Mouse (Mus musculus): Measurements from ENCODE around the gene Slc1a1. TPM values are rescaled to one million over a fixed set of nuclear protein-coding genes. Genes with fewer than 3 reads are reported as not detected.

Slc1a1 gene
- polyA plus RNA-seq, 1 experiment from 2014 or later, result 0.09 TPM

GRCm38 (mm10) chr19:28934897-28935296 is 100.0 kb downstream of the Slc1a1 start:
- H3K4me1 ChIP-seq (ENCODE audit: insufficient read depth), result no peaks in the 10 kb centered on the region
- H3K27me3 ChIP-seq (ENCODE audit: insufficient read depth, low read length), result no peaks in the 10 kb centered on the region
- no peak for DNase-seq
- no peaks in the 10 kb centered on the region for H3K9me3 ChIP-seq (ENCODE audit: low read length)
- H3K4me2 ChIP-seq (ENCODE audit: low read depth, low read length), result no peak overlapping the region
- H3K27ac ChIP-seq (ENCODE audit: low read depth), result no peak overlapping the region
- 75% methylated on average over 3 of the region's 3 CpGs for WGBS (ENCODE audit: insufficient replicate concordance)
- TF ChIP-seq CTCF (IDR thresholded peaks at IDR 0.05; ENCODE audit: low read depth), result no peak
- TF ChIP-seq EP300 (IDR thresholded peaks at IDR 0.05; ENCODE audit: low read depth), result no peak
- H3K4me3 ChIP-seq (ENCODE audit: low read depth, low read length), result no peak overlapping the region
- no peak overlapping the region for H3K9ac ChIP-seq (replicated peaks)
- H3K36me3 ChIP-seq (replicated peaks; ENCODE audit: insufficient read depth, low read length), result no peaks in the 10 kb centered on the region
- no peak for ATAC-seq

DNA sequence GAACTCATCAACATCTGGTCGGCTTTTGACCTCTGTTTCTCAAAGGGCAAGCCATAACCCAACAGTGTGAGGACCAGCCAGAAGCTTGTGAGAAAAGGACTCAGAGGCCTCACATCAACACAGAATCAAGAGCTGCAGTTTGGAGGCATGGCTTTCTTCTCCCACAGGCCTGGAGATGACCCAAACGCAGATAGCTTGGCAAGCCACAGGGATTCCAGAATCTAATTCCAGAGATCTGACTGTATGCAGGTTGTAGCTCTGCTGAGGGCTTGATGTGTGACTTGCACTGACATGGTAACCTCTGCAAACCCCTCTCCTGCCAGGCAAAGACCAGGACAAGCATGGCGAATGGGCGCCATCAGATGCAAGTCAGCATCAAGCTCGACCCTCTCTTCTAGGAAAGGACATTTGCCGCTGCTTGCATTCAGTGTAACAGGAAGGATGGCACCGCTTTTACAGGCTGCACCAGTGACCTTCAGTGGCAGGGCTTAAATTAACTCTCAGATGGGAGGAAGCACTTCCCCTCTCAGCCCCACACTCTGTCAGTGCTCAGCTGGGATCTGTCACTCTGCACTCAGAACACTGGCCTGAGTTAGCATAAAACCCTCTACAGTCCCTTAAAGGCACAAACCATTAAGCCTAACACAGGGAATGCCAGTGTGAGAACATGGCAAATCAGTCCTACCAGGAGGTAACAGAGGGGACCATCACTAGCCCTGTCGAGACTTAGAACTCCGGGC is 105.5 kb downstream of the Slc1a1 start:
- H3K4me3 ChIP-seq (ENCODE audit: low read depth, low read length), result no peak overlapping the region
- ATAC-seq, result no peak
- no peaks in the 10 kb centered on the region for H3K4me1 ChIP-seq (ENCODE audit: insufficient read depth)
- H3K27me3 ChIP-seq (ENCODE audit: insufficient read depth, low read length), result no peaks in the 10 kb centered on the region
- H3K4me2 ChIP-seq (ENCODE audit: low read depth, low read length), result no peak overlapping the region
- TF ChIP-seq CTCF (IDR thresholded peaks at IDR 0.05; ENCODE audit: low read depth), result no peak
- no peak for TF ChIP-seq EP300 (IDR thresholded peaks at IDR 0.05; ENCODE audit: low read depth)
- no peak overlapping the region for H3K9ac ChIP-seq (replicated peaks)
- DNase-seq, result no peak
- H3K9me3 ChIP-seq (ENCODE audit: low read length), result no peaks in the 10 kb centered on the region
- H3K36me3 ChIP-seq (replicated peaks; ENCODE audit: insufficient read depth, low read length), result no peaks in the 10 kb centered on the region
- 44% methylated on average over 9 of the region's 9 CpGs for WGBS (ENCODE audit: insufficient replicate concordance)
- no peak overlapping the region for H3K27ac ChIP-seq (ENCODE audit: low read depth)

DNA sequence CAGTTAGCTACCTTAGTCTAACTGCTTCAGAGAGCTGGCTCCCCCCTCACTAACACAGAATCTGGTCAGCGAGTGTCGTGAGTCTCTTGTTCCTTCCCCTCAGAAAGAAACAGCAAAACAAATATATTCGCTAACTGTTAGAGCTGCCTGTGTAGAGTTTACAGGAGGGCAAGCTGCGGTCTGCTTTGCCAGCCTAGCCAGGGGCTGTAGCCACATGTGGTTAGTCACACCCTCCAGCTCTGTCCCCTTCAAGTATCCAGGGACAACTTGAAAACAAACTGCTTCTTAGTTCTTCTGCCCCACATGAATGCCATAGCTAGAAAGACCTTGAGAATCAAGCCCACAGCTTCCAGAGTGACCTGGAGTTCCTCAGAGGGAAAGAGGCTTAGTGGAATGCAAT is 106.4 kb downstream of the Slc1a1 start:
- no peaks in the 10 kb centered on the region for H3K4me1 ChIP-seq (ENCODE audit: insufficient read depth)
- no peaks in the 10 kb centered on the region for H3K27me3 ChIP-seq (ENCODE audit: insufficient read depth, low read length)
- 57% methylated on average over 4 of the region's 4 CpGs for WGBS (ENCODE audit: insufficient replicate concordance)
- ATAC-seq (no peak), DNase-seq (no peak)
- TF ChIP-seq CTCF (IDR thresholded peaks at IDR 0.05; ENCODE audit: low read depth), result no peak
- no peak for TF ChIP-seq EP300 (IDR thresholded peaks at IDR 0.05; ENCODE audit: low read depth)
- H3K27ac ChIP-seq (ENCODE audit: low read depth), result no peak overlapping the region
- no peak overlapping the region for H3K4me2 ChIP-seq (ENCODE audit: low read depth, low read length)
- H3K36me3 ChIP-seq (replicated peaks; ENCODE audit: insufficient read depth, low read length), result no peaks in the 10 kb centered on the region
- H3K4me3 ChIP-seq (ENCODE audit: low read depth, low read length), result no peak overlapping the region
- no peaks in the 10 kb centered on the region for H3K9me3 ChIP-seq (ENCODE audit: low read length)
- no peak overlapping the region for H3K9ac ChIP-seq (replicated peaks)

- DNase-seq, result no peak
- ATAC-seq, result no peak
Measured at GRCm38 (mm10) chr19:28946782-28947181, 111.9 kb downstream of the Slc1a1 start.

DNA sequence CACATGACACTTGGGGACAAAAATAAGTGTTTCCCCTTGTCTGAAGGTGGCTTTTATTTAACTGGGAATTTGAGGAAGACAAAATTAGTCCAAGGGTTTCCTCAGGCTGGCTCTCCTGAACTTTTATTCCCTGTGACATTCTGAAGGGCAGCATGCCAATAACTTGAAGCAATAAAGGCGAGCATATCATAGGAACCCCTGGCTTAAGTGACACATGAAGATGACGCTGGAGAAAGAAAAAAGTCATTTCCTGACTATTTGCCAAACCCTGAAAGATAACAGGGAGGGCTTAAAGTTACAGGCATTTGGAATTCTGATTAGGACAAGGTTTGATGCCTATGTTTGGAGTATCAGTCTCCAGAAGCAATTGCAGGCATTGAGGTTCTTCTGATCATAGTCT is 112.5 kb downstream of the Slc1a1 start:
- DNase-seq, result no peak
- 38% methylated on average over 2 of the region's 2 CpGs for WGBS (ENCODE audit: insufficient replicate concordance)
- Histone ChIP-seq H3K27me3 (ENCODE audit: insufficient read depth, low read length) (no peaks in the 10 kb centered on the region), H3K27ac (ENCODE audit: low read depth) (no peak overlapping the region), H3K4me1 (ENCODE audit: insufficient read depth) (no peaks in the 10 kb centered on the region), H3K4me3 (ENCODE audit: low read depth, low read length) (no peak overlapping the region), H3K4me2 (ENCODE audit: low read depth, low read length) (no peak overlapping the region), H3K9ac (replicated peaks) (no peak overlapping the region), H3K9me3 (ENCODE audit: low read length) (no peaks in the 10 kb centered on the region), H3K36me3 (replicated peaks; ENCODE audit: insufficient read depth, low read length) (no peaks in the 10 kb centered on the region)
- no peak for ATAC-seq
- no peak for TF ChIP-seq CTCF (IDR thresholded peaks at IDR 0.05; ENCODE audit: low read depth)
- TF ChIP-seq EP300 (IDR thresholded peaks at IDR 0.05; ENCODE audit: low read depth), result no peak

More at GRCm38 (mm10) chr19:28946782-28947181, 111.9 kb downstream of the Slc1a1 start:
- no peak overlapping the region for H3K4me3 ChIP-seq (ENCODE audit: low read depth, low read length)
- no peak overlapping the region for H3K27ac ChIP-seq (ENCODE audit: low read depth)
- WGBS (ENCODE audit: insufficient replicate concordance), result 33% methylated on average over 4 of the region's 4 CpGs
- TF ChIP-seq EP300 (IDR thresholded peaks at IDR 0.05; ENCODE audit: low read depth) (no peak), CTCF (IDR thresholded peaks at IDR 0.05; ENCODE audit: low read depth) (no peak)
- no peak overlapping the region for H3K9ac ChIP-seq (replicated peaks)
- no peak overlapping the region for H3K4me2 ChIP-seq (ENCODE audit: low read depth, low read length)
- no peaks in the 10 kb centered on the region for H3K9me3 ChIP-seq (ENCODE audit: low read length)
- no peaks in the 10 kb centered on the region for H3K27me3 ChIP-seq (ENCODE audit: insufficient read depth, low read length)
- H3K36me3 ChIP-seq (replicated peaks; ENCODE audit: insufficient read depth, low read length), result no peaks in the 10 kb centered on the region
- H3K4me1 ChIP-seq (ENCODE audit: insufficient read depth), result no peaks in the 10 kb centered on the region

- DNase-seq, result no peak
- Histone ChIP-seq H3K4me1 (ENCODE audit: insufficient read depth) (no peaks in the 10 kb centered on the region), H3K36me3 (replicated peaks; ENCODE audit: insufficient read depth, low read length) (no peaks in the 10 kb centered on the region), H3K4me2 (ENCODE audit: low read depth, low read length) (no peak overlapping the region), H3K27ac (ENCODE audit: low read depth) (no peak overlapping the region), H3K9ac (replicated peaks) (no peak overlapping the region), H3K4me3 (ENCODE audit: low read depth, low read length) (no peak overlapping the region), H3K27me3 (ENCODE audit: insufficient read depth, low read length) (no peaks in the 10 kb centered on the region), H3K9me3 (ENCODE audit: low read length) (no peaks in the 10 kb centered on the region)
- no peak for ATAC-seq
- TF ChIP-seq EP300 (IDR thresholded peaks at IDR 0.05; ENCODE audit: low read depth), result no peak
- no peak for TF ChIP-seq CTCF (IDR thresholded peaks at IDR 0.05; ENCODE audit: low read depth)
- 76% methylated on average over 5 of the region's 5 CpGs for WGBS (ENCODE audit: insufficient replicate concordance)
Measured at GRCm38 (mm10) chr19:28951251-28951650, 116.4 kb downstream of the Slc1a1 start.
